Mouse (Mus musculus) cerebellum, adult 2 months (tissue): ENCODE data around the gene Gm20708. TPM values are rescaled to one million over a fixed set of nuclear protein-coding genes. Genes with fewer than 3 reads are reported as not detected.

Experiments
- DNase-seq, 2 experiments: peaks; one replicate each; pipeline ENCODE4 v3.0.0; 2021
- H3K27ac ChIP-seq: fragments of 200-500 bp; 2 replicates; pipeline ENCODE4 v1.5.1; 2012; ENCODE audit warnings: low read length, control low read depth, inconsistent platforms; ENCODE audit not compliant: insufficient read depth
- H3K27me3 ChIP-seq: fragments of 200-500 bp; 2 replicates; pipeline ENCODE4 v1.6.1; 2012; ENCODE audit warnings: inconsistent platforms, mild to moderate bottlenecking, low read length, moderate library complexity; ENCODE audit not compliant: control insufficient read depth, insufficient read depth
- H3K4me1 ChIP-seq: fragments of 200-500 bp; 2 replicates; pipeline ENCODE4 v1.6.1; 2011; ENCODE audit warnings: low read length; ENCODE audit not compliant: control insufficient read depth, insufficient read depth
- H3K4me3 ChIP-seq: fragments of 200-500 bp; replicated peaks from 2 replicates; pipeline ENCODE3; 2011; ENCODE audit warnings: mild to moderate bottlenecking, low read depth, low read length, control low read depth; ENCODE audit not compliant: insufficient read depth
- CTCF ChIP-seq: fragments of 200-500 bp; IDR thresholded peaks from 2 replicates; pipeline ENCODE4 v1.5.1; 2011; ENCODE audit warnings: low read depth, mild to moderate bottlenecking, control low read depth, low read length, moderate library complexity, borderline replicate concordance; ENCODE audit not compliant: insufficient read depth
- POLR2A ChIP-seq: fragments of 200-500 bp; IDR thresholded peaks from 2 replicates; pipeline ENCODE4 v1.6.1; 2011; ENCODE audit warnings: low read length, control low read depth, borderline replicate concordance; ENCODE audit not compliant: insufficient read depth
- WGBS: fragments of 180-500 bp; shearing (Covaris S2); methylation state at CpG from one replicate; pipeline ENCODE4 v1.1.7; 2018; 5-methylcytosine and 5-hydroxymethylcytosine counted together
- polyA plus RNA-seq: library from polyadenylated mRNA; depleted of rRNA; stranded (reverse); fragments of >200 nt; gene quantifications from 2 replicates; pipeline ENCODE4 v1.2.3, GENCODE M21; 2012

Gene Gm20708
- polyA plus RNA-seq, 1 experiment: 0.93 TPM

GRCm38 (mm10) chr11:117877917-117878745, 68.7 kb downstream of the Gm20708 start:
- DNase-seq: no peak
- Histone ChIP-seq H3K27ac (no peak overlapping the region), H3K4me1 (peaks cover 39% of the 10 kb centered on the region), H3K4me3 (no peak overlapping the region), H3K27me3 (no peaks in the 10 kb centered on the region)
- 21% methylated on average over 13 of the region's 13 CpGs for WGBS
- no peak for TF ChIP-seq POLR2A
- TF ChIP-seq CTCF: no peak

GRCm38 (mm10) chr11:117878892-117879291, 69.4 kb downstream of the Gm20708 start:
- no peak for TF ChIP-seq POLR2A
- no peak for TF ChIP-seq CTCF
- WGBS: 32% methylated on average over 8 of the region's 8 CpGs
- no peaks in the 10 kb centered on the region for H3K27me3 ChIP-seq
- no peak for DNase-seq
- H3K4me1 ChIP-seq: peaks cover 39% of the 10 kb centered on the region
- H3K27ac ChIP-seq: no peak overlapping the region
- no peak overlapping the region for H3K4me3 ChIP-seq

- no peak for TF ChIP-seq POLR2A
- no peak for TF ChIP-seq CTCF
- Histone ChIP-seq H3K4me1 (peaks cover 39% of the 10 kb centered on the region), H3K27me3 (no peaks in the 10 kb centered on the region), H3K27ac (no peak overlapping the region), H3K4me3 (no peak overlapping the region)
- DNase-seq: no peak
- WGBS: 71% methylated on average over 6 of the region's 6 CpGs
These were observed 70.2 kb downstream of the Gm20708 start for GRCm38 (mm10) chr11:117879676-117880075.

GRCm38 (mm10) chr11:117880336-117880976, 71.0 kb downstream of the Gm20708 start:
- peaks cover 39% of the 10 kb centered on the region for H3K4me1 ChIP-seq
- no peak overlapping the region for H3K4me3 ChIP-seq
- H3K27me3 ChIP-seq: no peaks in the 10 kb centered on the region
- peak; percentile 45 to 57 for DNase-seq
- peak overlapping the region; percentile 0; the same call in 1 of the 2 replicates for H3K27ac ChIP-seq
- WGBS: 18% methylated on average over 9 of the region's 9 CpGs
- no peak for TF ChIP-seq POLR2A
- TF ChIP-seq CTCF: no peak

GRCm38 (mm10) chr11:117880977-117881358, 71.5 kb downstream of the Gm20708 start:
- no peak for TF ChIP-seq POLR2A
- Histone ChIP-seq H3K4me1 (peaks cover 39% of the 10 kb centered on the region), H3K27me3 (no peaks in the 10 kb centered on the region), H3K4me3 (no peak overlapping the region), H3K27ac (0 out of 2 replicates have a peak overlapping the region, but pooled peaks have one; percentile 0)
- 53% methylated on average over 6 of the region's 6 CpGs for WGBS
- DNase-seq: no peak

- Histone ChIP-seq H3K27me3 (no peaks in the 10 kb centered on the region), H3K4me1 (peaks cover 39% of the 10 kb centered on the region), H3K27ac (no peak overlapping the region), H3K4me3 (no peak overlapping the region)
- DNase-seq: no peak
- no peak for TF ChIP-seq CTCF
- no peak for TF ChIP-seq POLR2A
- WGBS: 37% methylated on average over 8 of the region's 8 CpGs
These were observed 72.3 kb downstream of the Gm20708 start for GRCm38 (mm10) chr11:117881787-117882186.

- Histone ChIP-seq H3K4me3 (no peak overlapping the region), H3K4me1 (peaks cover 39% of the 10 kb centered on the region), H3K27me3 (no peaks in the 10 kb centered on the region), H3K27ac (no peak overlapping the region)
- 63% methylated on average over 1 of the region's 1 CpGs for WGBS
- DNase-seq: no peak
- TF ChIP-seq CTCF (no peak), POLR2A (no peak)
These were observed 72.7 kb downstream of the Gm20708 start for GRCm38 (mm10) chr11:117882208-117882607.

- TF ChIP-seq CTCF (no peak), POLR2A (no peak)
- H3K4me1 ChIP-seq: peaks cover 18% of the 10 kb centered on the region
- H3K27ac ChIP-seq: no peak overlapping the region
- 70% methylated on average over 5 of the region's 5 CpGs for WGBS
- 0 out of 2 replicates have a peak, but pooled peaks cover 1% of the 10 kb centered on the region for H3K27me3 ChIP-seq
- no peak overlapping the region for H3K4me3 ChIP-seq
- no peak for DNase-seq
These were observed 76.5 kb downstream of the Gm20708 start for GRCm38 (mm10) chr11:117886000-117886399.
